Mouse (Mus musculus): Measurements from ENCODE around the gene Best2. TPM values are rescaled to one million over a fixed set of nuclear protein-coding genes. Genes with fewer than 3 reads are reported as not detected.

The Best2 gene
- total RNA-seq, 4 experiments from 2014 or later: not detected

DNA sequence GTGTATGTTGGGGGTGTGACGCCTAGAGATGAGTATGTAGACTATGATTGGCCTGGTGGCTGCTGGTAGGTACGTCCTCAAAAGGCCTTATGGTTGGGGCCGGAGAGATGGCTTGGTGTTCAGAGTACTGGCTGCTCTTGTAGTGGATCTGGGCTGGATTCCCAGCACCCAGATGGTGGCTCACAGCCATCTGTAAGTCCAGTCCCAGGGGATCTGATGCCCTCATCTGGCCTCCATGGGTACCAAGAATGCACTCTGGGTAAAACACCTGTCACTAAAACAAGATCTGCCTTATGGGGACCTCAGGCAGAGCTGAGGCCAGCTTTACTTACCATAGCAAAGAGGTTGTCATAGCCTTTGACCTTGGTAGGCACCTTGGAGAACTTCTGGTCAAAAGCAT is 9.5 kb upstream of the Best2 start:
- no peak for DNase-seq (ENCODE audit: low spot score in 2 of 2)

- DNase-seq (ENCODE audit: low spot score in 2 of 2): no peak
These were observed 7.3 kb upstream of the Best2 start for GRCm38 (mm10) chr8:85021514-85022055.

DNA sequence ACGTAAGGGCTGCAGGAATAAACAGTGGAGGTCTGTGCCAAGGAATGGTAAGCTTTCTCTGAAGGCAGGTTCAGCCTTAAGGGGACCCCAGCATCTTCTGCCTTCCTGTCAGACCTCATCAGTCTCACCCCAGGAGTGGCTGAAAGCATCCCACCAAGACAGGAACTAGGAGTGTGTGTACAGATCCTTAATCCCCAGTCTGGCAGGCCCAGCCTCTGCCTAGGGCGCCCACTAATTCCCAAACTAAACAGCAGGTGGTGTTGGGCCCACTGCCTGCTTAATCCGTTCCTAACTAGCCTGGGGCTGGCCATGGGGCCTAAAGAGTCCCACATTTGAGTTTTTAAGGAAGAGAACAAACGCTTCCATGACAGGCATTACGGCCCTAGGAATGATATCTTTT is 2.9 kb upstream of the Best2 start:
- DNase-seq (ENCODE audit: low spot score in 2 of 2): no peak

DNA sequence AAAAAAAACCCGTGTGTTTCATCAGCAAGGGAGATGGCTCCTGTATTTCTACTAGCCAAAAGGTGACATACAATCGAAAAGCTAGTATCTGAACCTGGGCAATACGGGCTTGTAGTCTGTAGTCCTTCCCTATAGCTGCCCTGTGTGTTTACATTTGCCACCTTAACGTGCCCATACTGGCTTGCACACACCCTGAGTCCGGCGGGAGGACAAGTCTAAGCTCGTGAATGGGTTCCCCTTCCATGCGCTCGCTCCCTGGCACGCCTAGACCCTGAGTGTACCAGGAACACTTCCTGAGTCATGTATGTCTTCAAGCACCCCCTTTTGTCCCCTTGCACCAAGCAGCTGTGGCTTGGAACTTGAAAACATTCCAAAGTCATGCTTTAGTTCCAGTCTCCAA is 2.4 kb upstream of the Best2 start:
- no peak for DNase-seq (ENCODE audit: low spot score in 2 of 2)

GRCm38 (mm10) chr8:85013230-85013840 is 996 bp downstream of the Best2 start:
- peak; percentile 63 to 66 for DNase-seq (ENCODE audit: low spot score in 2 of 2)

GRCm38 (mm10) chr8:85011242-85011641 is 3.1 kb downstream of the Best2 start:
- DNase-seq (ENCODE audit: low spot score in 2 of 2): no peak

DNA sequence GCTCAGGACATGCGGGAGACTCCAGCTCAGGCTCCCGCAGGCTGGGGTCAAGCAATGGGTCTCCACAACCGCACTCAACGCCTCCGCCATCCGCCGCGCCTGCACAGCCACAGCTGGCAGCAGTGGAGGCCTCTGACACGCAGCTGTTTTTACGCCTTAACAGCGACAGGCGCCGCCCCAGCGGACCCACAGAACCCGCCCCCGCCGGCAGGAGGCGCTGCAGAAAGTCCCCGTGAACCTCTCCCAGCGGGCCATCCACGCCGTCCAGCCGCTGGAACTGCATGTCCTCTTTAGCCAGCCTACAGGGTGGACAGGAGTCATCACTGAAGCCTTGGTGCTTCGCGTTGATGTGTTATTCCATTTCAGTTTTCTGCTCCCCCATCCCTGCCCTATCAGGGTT is 6.6 kb downstream of the Best2 start:
- no peak for DNase-seq (ENCODE audit: low spot score in 2 of 2)

DNA sequence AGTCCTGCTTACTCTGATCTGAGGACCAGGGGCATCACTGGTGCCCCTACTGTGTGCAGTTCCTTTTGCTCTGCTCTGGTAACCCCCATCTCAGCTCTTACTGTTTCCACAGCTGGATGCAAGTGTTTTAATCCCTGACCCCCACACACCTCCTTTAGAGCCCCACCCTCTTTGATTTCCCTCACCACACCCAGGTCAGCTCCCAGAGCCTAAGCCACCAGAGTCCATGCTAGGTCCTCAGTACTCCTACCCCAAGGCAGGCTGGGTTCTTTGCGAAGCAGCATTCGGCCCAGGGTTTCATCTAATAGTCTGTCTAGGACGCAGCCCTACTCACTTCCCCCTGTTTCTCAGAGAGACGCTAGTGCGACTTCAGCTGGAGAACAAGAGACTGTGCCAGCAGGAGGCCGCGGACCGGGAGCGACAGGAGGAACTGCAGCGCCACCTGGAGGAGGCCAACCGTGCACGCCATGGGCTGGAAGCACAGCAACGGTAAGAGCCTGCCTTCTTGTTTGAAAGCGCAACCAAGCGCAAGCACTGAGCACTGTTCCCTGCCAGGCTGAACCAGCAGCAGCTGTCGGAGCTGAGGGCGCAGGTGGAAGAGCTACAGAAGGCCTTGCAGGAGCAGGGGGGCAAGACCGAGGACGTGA is 16.6 kb downstream of the Best2 start:
- DNase-seq (ENCODE audit: low spot score in 2 of 2): peak; percentile 72 to 80

- no peak for DNase-seq (ENCODE audit: low spot score in 2 of 2)
These were observed 17.4 kb downstream of the Best2 start for GRCm38 (mm10) chr8:84996978-84997377.

DNA sequence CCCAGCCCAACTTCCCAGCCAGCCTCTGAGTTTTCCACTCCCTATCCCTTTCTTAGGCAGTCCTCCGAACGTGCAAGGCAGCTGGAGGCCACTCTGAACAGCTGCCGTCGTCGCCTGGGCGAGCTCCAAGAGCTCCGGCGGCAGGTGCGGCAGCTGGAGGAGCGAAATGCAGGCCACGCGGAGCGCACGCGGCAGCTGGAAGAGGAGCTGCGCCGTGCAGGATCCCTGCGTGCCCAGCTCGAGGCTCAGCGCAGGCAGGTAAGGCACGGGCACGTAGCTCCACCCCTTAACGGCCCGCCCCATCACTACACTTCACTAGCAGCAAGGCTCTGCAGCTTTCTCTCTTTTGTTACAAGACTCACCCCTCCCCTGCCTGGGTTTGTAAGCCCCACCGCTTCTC is 18.7 kb downstream of the Best2 start:
- DNase-seq (ENCODE audit: low spot score in 2 of 2): no peak

GRCm38 (mm10) chr8:84994375-84994774 is 20.0 kb downstream of the Best2 start:
- no peak for DNase-seq (ENCODE audit: low spot score in 2 of 2)

- peak in 1 of 2 experiments; percentile 69 for DNase-seq (ENCODE audit: low spot score in 2 of 2)
These were observed 23.5 kb downstream of the Best2 start for GRCm38 (mm10) chr8:84990836-84991235.

GRCm38 (mm10) chr8:84990349-84990748 is 24.0 kb downstream of the Best2 start, which contains the start of gene Hook2:
TSS of gene Hook2 (plus strand) at chr8:84990603.
- peak; percentile 92 to 95 for DNase-seq (ENCODE audit: low spot score in 2 of 2)

DNA sequence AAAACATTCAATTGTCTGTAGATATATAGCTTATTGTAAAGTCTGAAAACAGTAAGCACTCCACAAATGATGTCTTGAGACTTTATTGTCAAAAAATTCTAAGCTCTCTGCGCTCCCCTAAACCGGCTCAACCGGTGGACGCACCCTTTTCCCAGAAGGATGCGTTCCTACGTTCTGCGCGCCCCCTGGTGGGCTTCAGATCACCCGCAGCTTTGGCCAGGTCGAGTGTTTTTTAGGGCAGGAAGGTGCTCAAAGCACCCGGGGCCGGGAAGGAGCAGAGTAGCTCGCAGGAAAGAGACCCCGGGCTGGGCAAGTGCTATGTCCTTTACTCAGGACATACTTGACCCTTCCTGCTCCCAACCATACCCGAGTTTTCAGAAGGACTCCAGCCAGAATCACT is 24.5 kb downstream of the Best2 start:
- DNase-seq (ENCODE audit: low spot score in 2 of 2): peak; percentile 75 to 80

DNA sequence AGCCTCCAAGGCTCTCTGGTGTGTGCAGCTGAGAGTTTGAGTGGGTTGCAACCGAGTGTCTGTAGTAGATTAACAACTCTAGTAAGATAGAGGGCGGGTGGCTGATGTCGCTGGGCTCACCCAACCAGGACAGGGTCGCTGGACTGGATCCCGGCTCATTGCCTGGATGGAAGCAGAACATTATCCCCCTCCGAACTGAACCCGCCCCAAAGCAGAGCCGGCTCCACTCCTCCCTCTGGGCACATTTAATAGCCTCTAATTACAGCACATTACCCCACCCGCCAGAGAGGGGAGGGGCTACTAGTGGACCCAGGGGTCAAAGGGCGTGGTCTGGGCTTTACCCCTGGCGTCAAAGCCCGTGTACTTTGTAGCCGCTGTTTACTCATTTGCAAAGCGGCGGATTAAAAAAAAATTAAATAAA is 25.0 kb downstream of the Best2 start:
- DNase-seq (ENCODE audit: low spot score in 2 of 2): no peak

- DNase-seq (ENCODE audit: low spot score in 2 of 2): no peak
These were observed 26.4 kb downstream of the Best2 start for GRCm38 (mm10) chr8:84987903-84988302.

- no peak for DNase-seq (ENCODE audit: low spot score in 2 of 2)
These were observed 26.9 kb downstream of the Best2 start for GRCm38 (mm10) chr8:84987388-84987787.

GRCm38 (mm10) chr8:84986379-84986945 is 27.9 kb downstream of the Best2 start:
- no peak for DNase-seq (ENCODE audit: low spot score in 2 of 2)

GRCm38 (mm10) chr8:84985684-84986378 is 28.5 kb downstream of the Best2 start:
- peak; percentile 88 to 96 for DNase-seq (ENCODE audit: low spot score in 2 of 2)

DNA sequence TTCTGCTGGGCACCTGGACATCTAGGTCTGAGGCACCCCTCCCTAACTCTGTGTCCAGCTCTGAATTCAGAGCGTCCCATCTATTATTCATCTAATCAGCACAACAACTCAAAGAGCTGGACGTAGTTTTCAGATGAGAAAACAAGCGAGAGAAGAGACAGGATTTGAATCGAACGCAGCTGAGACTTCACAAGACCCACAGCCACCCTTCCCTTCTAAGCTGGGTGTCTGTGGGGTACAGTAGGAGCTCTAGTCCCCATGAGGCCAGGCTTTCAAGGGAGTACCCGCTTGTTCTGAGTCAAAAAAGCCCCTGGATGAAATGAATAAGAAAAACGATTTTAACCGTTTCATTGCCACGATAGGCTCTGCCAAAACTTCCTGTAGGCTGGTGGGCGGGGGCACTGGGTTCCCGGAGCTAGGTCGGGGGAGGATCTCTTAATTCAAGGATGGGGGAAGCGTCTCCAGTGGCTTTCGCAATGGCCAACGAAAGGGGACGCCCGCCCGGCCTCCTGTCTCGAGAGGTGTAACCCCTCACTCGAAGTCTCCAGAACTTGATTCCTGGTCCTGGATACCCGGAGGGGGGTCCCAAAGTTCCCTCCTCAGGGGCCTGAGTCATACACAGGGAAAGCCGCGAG is 29.2 kb downstream of the Best2 start:
- DNase-seq (ENCODE audit: low spot score in 2 of 2): peak in 1 of 2 experiments; percentile 54

DNA sequence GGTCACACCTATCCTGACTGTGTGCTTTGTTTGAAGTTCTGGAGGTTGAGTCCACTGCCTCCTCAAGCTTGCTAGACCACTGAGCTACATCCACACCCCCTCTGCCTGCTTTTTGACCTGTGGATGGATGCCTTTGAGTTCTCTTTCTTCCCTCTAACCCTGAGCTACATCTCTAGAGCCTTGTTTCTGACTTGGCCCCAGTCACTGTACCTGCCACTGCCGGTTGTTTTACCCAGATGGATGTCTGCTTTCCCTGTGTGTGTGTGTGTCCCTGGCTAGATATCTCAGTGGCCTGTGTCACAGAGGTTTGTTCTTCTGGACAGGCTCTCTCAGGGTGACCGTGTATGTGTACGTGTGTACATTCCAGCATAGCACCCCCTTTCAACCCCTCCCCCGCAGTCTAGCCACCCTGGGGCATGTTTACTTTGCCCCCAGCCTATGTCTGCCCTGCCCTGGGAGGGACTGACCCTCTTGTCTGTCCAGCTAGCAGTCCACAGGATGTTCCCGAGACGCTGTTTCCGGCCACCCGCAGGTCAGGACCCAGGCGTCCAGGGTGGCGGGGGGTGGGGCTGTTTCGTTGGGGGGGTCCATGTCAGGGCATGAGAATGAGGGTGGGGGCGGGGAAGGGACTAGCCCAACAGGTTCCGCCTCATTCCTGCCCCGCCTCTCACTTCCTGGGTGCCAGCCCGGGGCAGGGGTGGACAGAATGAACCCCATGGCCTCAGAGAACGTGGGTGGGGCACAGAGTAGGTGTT is 29.9 kb downstream of the Best2 start:
- DNase-seq (ENCODE audit: low spot score in 2 of 2): no peak

Data from left cerebral cortex, adult 8-10 months (tissue).